Mouse (Mus musculus): ENCODE data around the gene Clstn3. TPM values are rescaled to one million over a fixed set of nuclear protein-coding genes. Genes with fewer than 3 reads are reported as not detected.

Clstn3 gene
- polyA plus RNA-seq, 1 experiment from 2014 or later = 1.8 TPM

DNA sequence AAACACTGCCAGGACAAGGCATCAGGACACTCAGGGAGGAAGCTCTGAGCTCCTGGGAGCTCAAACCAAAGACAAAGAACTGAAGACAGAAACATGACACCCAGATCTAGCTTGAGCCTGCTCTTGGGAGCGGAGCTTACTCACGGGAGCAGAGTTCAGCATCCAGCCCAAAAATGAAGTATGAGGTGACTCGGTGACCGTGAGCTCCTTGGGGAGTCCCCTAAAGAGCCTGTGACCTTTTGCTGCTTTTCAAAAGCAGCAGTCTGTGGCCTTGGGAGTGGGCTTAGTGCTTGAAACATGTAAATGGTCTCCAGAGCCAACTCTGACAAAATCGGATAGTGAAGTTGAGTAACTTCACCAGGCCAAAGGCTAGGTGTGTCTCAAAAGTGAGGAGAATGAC is 29.4 kb downstream of the Clstn3 start:
- Histone ChIP-seq H3K4me2 (no peak overlapping the region), H3K9ac (ENCODE audit: low read depth, low read length) (no peak overlapping the region), H3K27ac (ENCODE audit: low read depth, low read length) (no peak overlapping the region), H3K4me3 (ENCODE audit: low read depth, low read length) (no peak overlapping the region), H3K9me3 (replicated peaks; ENCODE audit: control insufficient read depth, low read length) (no peaks in the 10 kb centered on the region), H3K36me3 (ENCODE audit: control insufficient read depth, insufficient read depth, low read length) (no peaks in the 10 kb centered on the region), H3K27me3 (ENCODE audit: control insufficient read depth, insufficient read depth, low read length) (peaks cover 50% of the 10 kb centered on the region), H3K4me1 (ENCODE audit: control insufficient read depth, insufficient read depth, low read length) (0 out of 2 replicates have a peak, but pooled peaks cover 3% of the 10 kb centered on the region)
- 69% methylated on average over 5 of the region's 5 CpGs for WGBS (ENCODE audit: insufficient replicate concordance)
- ATAC-seq (replicated peaks; ENCODE audit: insufficient number of reproducible peaks, low FRiP score, low TSS enrichment) = no peak

DNA sequence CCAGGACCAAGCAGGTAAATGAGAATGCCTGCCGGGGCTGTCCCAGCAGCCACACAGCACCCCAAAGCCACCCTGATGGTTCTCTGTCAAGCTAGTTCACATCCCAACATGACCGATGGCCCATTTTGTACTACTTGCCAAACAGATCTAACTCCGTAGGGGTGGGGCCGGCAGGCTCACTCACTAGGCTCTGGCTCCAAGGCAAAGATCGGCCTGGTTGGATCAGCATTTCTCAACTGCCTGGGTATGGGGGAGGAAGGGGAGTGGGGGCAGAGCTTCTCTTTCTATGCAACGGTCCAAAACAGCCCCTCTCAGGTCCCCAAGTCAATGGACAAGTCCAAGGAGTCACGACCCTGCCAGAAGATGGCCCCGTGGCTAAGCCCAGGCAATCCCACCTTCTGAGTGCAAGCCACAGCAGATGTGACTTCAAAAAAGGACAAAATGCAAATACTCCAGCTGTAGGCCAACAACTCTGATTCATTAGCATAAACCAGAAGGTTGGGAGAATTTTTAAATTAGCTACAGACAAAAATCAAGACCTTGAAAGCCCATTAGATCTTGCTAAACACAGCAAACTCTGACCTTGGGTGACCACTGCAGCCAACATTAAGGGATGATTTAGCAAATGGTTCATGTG is 30.8 kb downstream of the Clstn3 start:
- Histone ChIP-seq H3K9ac (ENCODE audit: low read depth, low read length) (no peak overlapping the region), H3K9me3 (replicated peaks; ENCODE audit: control insufficient read depth, low read length) (no peaks in the 10 kb centered on the region), H3K36me3 (ENCODE audit: control insufficient read depth, insufficient read depth, low read length) (no peaks in the 10 kb centered on the region), H3K4me3 (ENCODE audit: low read depth, low read length) (no peak overlapping the region), H3K4me2 (no peak overlapping the region), H3K27ac (ENCODE audit: low read depth, low read length) (no peak overlapping the region), H3K4me1 (ENCODE audit: control insufficient read depth, insufficient read depth, low read length) (0 out of 2 replicates have a peak, but pooled peaks cover 3% of the 10 kb centered on the region), H3K27me3 (ENCODE audit: control insufficient read depth, insufficient read depth, low read length) (peaks cover 62% of the 10 kb centered on the region)
- no peak for ATAC-seq (replicated peaks; ENCODE audit: insufficient number of reproducible peaks, low FRiP score, low TSS enrichment)
- 87% methylated on average over 8 of the region's 8 CpGs for WGBS (ENCODE audit: insufficient replicate concordance)

DNA sequence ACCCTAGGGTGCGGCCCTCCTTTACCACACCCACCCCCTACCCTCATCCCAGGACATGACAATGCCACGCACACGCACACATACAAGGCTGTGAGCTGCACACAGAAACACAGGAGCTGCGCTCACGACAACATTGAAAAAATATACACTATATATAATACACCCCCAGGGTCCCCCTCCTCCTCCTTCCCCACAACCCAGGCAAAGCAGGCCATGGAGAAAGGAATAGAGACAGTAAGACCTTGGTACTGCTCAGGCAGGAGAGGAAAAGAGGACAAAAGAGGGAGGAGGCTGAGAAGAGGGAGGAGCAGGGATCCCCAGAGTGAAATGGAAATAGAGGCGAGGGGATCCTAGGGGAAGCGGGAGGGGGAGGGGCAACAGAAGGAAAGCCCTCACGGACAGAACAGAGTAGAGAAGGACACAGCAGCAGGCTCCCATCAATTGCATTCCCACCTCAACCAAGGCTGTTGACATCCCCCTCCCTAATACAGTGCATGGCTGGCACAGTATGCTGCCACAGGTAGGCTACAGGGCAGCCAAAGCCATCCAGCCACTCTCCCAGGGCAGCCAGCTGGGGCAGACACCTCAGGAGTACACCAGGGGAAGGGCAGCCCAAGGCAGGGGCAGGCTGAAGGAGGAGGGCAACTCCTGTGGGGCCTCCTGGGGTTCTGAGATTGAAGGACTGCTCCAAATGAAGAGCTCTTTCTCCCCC is 33.7 kb downstream of the Clstn3 start:
- ATAC-seq (replicated peaks; ENCODE audit: insufficient number of reproducible peaks, low FRiP score, low TSS enrichment) = 0 out of 2 replicates have a peak, but pooled peaks have one; percentile 31
- WGBS (ENCODE audit: insufficient replicate concordance) = 39% methylated on average over 8 of the region's 8 CpGs
- peaks cover 71% of the 10 kb centered on the region for H3K27me3 ChIP-seq (ENCODE audit: control insufficient read depth, insufficient read depth, low read length)
- no peaks in the 10 kb centered on the region for H3K9me3 ChIP-seq (replicated peaks; ENCODE audit: control insufficient read depth, low read length)
- no peak overlapping the region for H3K9ac ChIP-seq (ENCODE audit: low read depth, low read length)
- peaks cover 9% of the 10 kb centered on the region; the same call in 1 of the 2 replicates for H3K4me1 ChIP-seq (ENCODE audit: control insufficient read depth, insufficient read depth, low read length)
- no peak overlapping the region for H3K27ac ChIP-seq (ENCODE audit: low read depth, low read length)
- no peaks in the 10 kb centered on the region for H3K36me3 ChIP-seq (ENCODE audit: control insufficient read depth, insufficient read depth, low read length)
- H3K4me2 ChIP-seq = no peak overlapping the region
- no peak overlapping the region for H3K4me3 ChIP-seq (ENCODE audit: low read depth, low read length)

DNA sequence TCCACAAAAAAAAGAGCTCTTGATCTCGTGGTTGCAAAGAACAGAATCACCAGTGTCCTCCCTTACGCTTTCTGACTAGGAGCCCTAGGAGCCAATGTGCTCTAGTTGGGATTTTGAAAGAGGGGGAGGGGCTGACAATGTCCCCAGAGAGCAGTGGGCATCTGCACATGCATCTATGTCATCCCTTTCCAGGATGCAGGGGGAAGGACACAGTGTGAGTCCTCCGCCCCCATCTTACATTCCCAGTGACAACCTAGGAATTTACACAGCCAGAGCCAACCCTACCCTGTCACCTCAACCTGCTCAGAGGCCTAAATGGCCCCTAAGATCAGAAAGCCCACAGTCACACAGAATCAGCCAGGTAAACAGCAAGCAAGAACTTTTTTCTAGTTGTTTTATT is 34.2 kb downstream of the Clstn3 start:
- WGBS (ENCODE audit: insufficient replicate concordance) = 67% methylated on average over 3 of the region's 3 CpGs
- H3K4me3 ChIP-seq (ENCODE audit: low read depth, low read length) = no peak overlapping the region
- no peaks in the 10 kb centered on the region for H3K36me3 ChIP-seq (ENCODE audit: control insufficient read depth, insufficient read depth, low read length)
- H3K4me1 ChIP-seq (ENCODE audit: control insufficient read depth, insufficient read depth, low read length) = peaks cover 9% of the 10 kb centered on the region; the same call in 1 of the 2 replicates
- no peak overlapping the region for H3K9ac ChIP-seq (ENCODE audit: low read depth, low read length)
- H3K27me3 ChIP-seq (ENCODE audit: control insufficient read depth, insufficient read depth, low read length) = peaks cover 70% of the 10 kb centered on the region
- no peak overlapping the region for H3K27ac ChIP-seq (ENCODE audit: low read depth, low read length)
- H3K9me3 ChIP-seq (replicated peaks; ENCODE audit: control insufficient read depth, low read length) = no peaks in the 10 kb centered on the region
- ATAC-seq (replicated peaks; ENCODE audit: insufficient number of reproducible peaks, low FRiP score, low TSS enrichment) = no peak
- no peak overlapping the region for H3K4me2 ChIP-seq

DNA sequence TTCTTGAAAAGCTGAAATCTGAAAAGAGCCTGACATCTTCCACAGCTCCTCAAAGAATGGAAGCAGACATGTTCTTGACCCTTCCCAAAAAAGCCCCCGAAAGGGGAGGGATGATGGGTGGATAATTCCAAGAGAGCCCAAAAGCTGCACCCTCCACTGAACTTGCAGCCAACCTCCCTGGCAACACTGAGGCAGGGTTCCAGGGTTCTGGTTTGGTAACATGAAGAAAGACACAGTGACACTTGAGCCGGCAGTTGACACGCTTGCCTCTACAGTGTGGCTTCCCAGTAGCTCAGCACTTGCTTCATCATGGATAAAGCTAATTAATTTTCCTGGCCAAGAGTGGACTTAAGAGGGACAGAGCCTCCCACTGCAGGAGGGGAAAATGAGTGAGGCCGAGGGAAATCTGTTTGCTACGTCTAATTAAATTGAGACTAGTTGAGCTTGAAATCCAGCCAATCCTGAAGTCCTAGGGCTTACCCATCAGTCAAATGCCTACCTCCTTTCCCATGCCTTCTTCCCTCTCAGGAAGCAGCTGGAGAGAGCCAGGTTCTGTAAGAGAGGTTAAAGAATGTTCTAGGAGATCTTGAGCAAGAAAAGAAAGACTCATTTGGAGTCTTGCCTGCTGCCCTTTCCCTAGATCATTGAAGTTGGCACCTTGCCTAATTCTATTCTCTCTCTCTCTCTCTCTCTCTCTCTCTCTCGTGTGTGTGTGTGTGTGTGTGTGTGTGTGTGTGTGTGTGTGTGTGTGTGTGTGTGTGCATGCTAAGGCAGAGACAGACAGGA is 36.6 kb downstream of the Clstn3 start:
- H3K4me2 ChIP-seq = no peak overlapping the region
- H3K9me3 ChIP-seq (replicated peaks; ENCODE audit: control insufficient read depth, low read length) = no peaks in the 10 kb centered on the region
- 73% methylated on average over 5 of the region's 6 CpGs for WGBS (ENCODE audit: insufficient replicate concordance)
- H3K27ac ChIP-seq (ENCODE audit: low read depth, low read length) = no peak overlapping the region
- H3K27me3 ChIP-seq (ENCODE audit: control insufficient read depth, insufficient read depth, low read length) = peaks cover 54% of the 10 kb centered on the region
- no peaks in the 10 kb centered on the region for H3K36me3 ChIP-seq (ENCODE audit: control insufficient read depth, insufficient read depth, low read length)
- no peak overlapping the region for H3K4me3 ChIP-seq (ENCODE audit: low read depth, low read length)
- ATAC-seq (replicated peaks; ENCODE audit: insufficient number of reproducible peaks, low FRiP score, low TSS enrichment) = no peak
- no peak overlapping the region for H3K9ac ChIP-seq (ENCODE audit: low read depth, low read length)
- H3K4me1 ChIP-seq (ENCODE audit: control insufficient read depth, insufficient read depth, low read length) = peaks cover 9% of the 10 kb centered on the region; the same call in 1 of the 2 replicates

DNA sequence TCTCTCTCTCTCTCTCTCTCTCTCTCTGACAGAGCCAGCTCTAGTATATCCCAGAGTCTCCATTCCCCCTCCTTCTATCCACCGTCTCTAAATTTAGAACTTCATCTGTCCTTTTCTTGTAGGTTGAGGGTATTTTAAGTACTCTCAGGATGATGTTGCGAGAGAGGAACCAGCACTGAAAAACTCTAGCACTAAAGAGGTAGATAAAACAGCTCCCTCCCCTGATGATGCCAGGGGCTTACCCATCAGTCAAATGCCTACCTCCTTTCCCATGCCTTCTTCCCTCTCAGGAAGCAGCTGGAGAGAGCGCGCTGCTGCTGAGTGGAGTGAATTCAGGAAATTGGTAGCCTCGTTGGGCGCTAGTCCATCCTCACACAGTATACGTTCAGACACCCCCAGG is 37.3 kb downstream of the Clstn3 start:
- Histone ChIP-seq H3K27me3 (ENCODE audit: control insufficient read depth, insufficient read depth, low read length) (peaks cover 47% of the 10 kb centered on the region), H3K4me1 (ENCODE audit: control insufficient read depth, insufficient read depth, low read length) (peaks cover 9% of the 10 kb centered on the region; the same call in 1 of the 2 replicates), H3K9me3 (replicated peaks; ENCODE audit: control insufficient read depth, low read length) (no peaks in the 10 kb centered on the region; the same call in 1 of the 2 replicates), H3K9ac (ENCODE audit: low read depth, low read length) (no peak overlapping the region), H3K4me3 (ENCODE audit: low read depth, low read length) (no peak overlapping the region), H3K27ac (ENCODE audit: low read depth, low read length) (no peak overlapping the region), H3K4me2 (no peak overlapping the region), H3K36me3 (ENCODE audit: control insufficient read depth, insufficient read depth, low read length) (no peaks in the 10 kb centered on the region)
- no peak for ATAC-seq (replicated peaks; ENCODE audit: insufficient number of reproducible peaks, low FRiP score, low TSS enrichment)
- WGBS (ENCODE audit: insufficient replicate concordance) = 61% methylated on average over 7 of the region's 7 CpGs

DNA sequence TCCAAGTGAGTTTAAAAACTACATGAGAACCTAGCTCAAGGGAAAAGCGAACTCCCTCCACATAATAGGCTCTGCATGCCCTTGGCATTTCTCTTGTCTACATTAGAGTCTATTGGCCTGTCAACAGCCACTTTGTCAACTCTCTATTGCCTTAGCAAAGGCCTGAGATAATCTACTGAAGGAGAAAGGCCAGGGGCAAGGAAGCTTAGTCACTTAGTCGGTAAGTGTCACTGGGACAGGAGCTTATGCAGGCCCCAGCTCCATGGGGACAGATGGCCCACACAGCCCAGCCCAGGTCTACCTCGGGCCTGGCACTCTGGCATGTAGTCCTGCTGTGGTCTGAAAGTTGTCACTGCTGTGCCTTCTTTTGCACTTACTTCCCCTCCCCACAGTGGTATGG is 38.0 kb downstream of the Clstn3 start:
- WGBS (ENCODE audit: insufficient replicate concordance) = 26% methylated on average over 3 of the region's 3 CpGs
- H3K9me3 ChIP-seq (replicated peaks; ENCODE audit: control insufficient read depth, low read length) = no peaks in the 10 kb centered on the region; the same call in 1 of the 2 replicates
- H3K27ac ChIP-seq (ENCODE audit: low read depth, low read length) = no peak overlapping the region
- H3K27me3 ChIP-seq (ENCODE audit: control insufficient read depth, insufficient read depth, low read length) = peaks cover 40% of the 10 kb centered on the region
- H3K36me3 ChIP-seq (ENCODE audit: control insufficient read depth, insufficient read depth, low read length) = no peaks in the 10 kb centered on the region
- peaks cover 9% of the 10 kb centered on the region; the same call in 1 of the 2 replicates for H3K4me1 ChIP-seq (ENCODE audit: control insufficient read depth, insufficient read depth, low read length)
- peak overlapping the region; percentile 16 for H3K4me2 ChIP-seq
- no peak overlapping the region for H3K9ac ChIP-seq (ENCODE audit: low read depth, low read length)
- no peak overlapping the region for H3K4me3 ChIP-seq (ENCODE audit: low read depth, low read length)
- ATAC-seq (replicated peaks; ENCODE audit: insufficient number of reproducible peaks, low FRiP score, low TSS enrichment) = peak; percentile 67; the same call in 1 of the 2 replicates

DNA sequence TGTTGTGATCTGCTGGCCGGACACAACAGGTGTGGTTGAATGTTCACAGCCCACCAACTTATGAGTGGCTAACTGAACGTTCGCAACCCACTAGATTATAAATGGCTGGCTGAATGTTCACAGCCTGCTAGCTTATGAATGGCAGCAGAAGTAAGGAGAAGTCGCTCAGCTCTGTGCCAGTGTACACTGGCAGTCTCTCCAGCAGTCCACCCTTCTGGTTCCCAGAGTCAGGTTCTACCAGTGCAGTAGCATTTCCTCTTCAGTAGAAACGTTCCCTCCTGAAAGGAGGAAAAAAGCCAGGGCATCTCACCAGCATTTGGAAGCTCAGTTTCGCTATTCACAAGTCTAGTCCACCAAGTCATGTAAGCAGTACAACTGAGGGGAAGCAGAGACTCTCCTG is 39.1 kb downstream of the Clstn3 start:
- H3K27me3 ChIP-seq (ENCODE audit: control insufficient read depth, insufficient read depth, low read length) = peaks cover 29% of the 10 kb centered on the region
- no peaks in the 10 kb centered on the region for H3K36me3 ChIP-seq (ENCODE audit: control insufficient read depth, insufficient read depth, low read length)
- no peak for ATAC-seq (replicated peaks; ENCODE audit: insufficient number of reproducible peaks, low FRiP score, low TSS enrichment)
- 71% methylated on average over 6 of the region's 6 CpGs for WGBS (ENCODE audit: insufficient replicate concordance)
- peaks cover 7% of the 10 kb centered on the region; the same call in 1 of the 2 replicates for H3K4me1 ChIP-seq (ENCODE audit: control insufficient read depth, insufficient read depth, low read length)
- no peak overlapping the region for H3K4me3 ChIP-seq (ENCODE audit: low read depth, low read length)
- no peak overlapping the region for H3K9ac ChIP-seq (ENCODE audit: low read depth, low read length)
- no peaks in the 10 kb centered on the region; the same call in 1 of the 2 replicates for H3K9me3 ChIP-seq (replicated peaks; ENCODE audit: control insufficient read depth, low read length)
- H3K27ac ChIP-seq (ENCODE audit: low read depth, low read length) = no peak overlapping the region
- H3K4me2 ChIP-seq = no peak overlapping the region
